Mouse (Mus musculus): ENCODE data around the gene Ppp6r2. TPM values are rescaled to one million over a fixed set of nuclear protein-coding genes. Genes with fewer than 3 reads are reported as not detected.

The Ppp6r2 gene
- polyA plus RNA-seq (2012; fragmentation: generic; extraction: Trizol) = 10 to 100 TPM in 1 of 2 experiments, 1 to 10 TPM in 1; 7.8 to 52.7 TPM

DNA sequence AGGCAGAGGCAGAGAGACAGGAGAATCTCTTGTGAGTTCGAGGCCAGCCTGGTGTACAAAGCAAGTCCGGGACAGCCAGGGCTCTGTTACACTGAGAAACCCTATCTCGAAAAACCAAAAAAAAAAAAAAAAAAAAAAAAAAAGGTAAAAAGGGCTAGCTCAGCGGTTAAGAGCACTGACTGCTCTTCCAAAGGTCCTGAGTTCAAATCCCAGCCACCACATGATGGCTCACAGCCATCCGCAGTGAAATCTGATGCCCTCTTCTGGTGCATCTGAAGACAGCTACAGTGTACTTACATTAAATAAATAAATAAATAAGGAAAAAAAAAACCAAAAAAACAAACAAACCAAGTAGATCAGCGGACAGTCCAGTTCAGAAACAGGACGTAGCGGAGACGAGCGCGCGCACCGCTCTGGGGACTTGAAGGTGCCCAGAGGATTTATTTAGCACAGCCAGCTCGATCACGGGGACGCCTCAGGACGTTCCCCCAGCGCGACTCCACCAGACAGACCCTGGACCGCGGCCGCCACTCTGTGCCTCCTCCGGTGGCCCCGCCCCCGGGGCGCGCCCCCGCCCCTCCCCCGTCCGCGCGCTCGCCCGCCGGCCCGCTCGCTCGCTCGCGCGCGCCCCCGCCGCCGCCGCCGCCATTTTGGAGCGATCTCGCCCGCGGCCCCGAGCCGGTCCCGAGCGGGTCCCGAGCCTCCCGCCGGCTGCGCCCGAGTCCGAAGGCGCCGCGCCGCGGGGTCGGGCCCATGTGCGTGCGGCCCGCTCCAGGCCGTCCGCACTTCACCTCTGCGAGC lies at the start of gene Ppp6r2:
Ppp6r2 (plus strand) TSS at position 639 of the 801 bp plus-strand sequence.

GRCm38 (mm10) chr15:89180571-89181229 lies 30.7 kb upstream of the Ppp6r2 start, which contains the start of gene Plxnb2:
Gene Plxnb2, minus strand, starts transcription at chr15:89180788.

DNA sequence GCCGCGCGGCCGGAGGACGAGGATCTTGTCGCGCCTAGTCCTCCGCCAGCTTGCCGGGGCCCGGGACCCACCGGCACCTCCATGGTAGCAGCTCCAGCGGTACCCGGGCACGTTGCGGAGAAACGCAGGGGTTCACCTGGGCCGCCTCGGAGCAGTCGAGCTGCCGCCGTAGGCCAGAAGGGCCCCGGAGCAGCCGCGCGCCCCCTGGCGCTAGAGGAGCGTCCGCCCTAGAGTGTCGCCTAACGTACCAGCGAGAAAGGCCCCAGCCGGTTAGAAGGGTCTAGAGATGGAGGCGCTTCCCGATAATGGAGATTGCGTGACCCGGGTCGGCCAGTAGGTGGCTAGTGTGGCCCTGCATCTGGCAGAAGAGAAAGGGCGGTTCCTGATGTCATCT lies 15.0 kb upstream of the Ppp6r2 start, which contains the start of gene Dennd6b:
Dennd6b (minus strand) TSS at position 184 of the 394 bp plus-strand sequence.

DNA sequence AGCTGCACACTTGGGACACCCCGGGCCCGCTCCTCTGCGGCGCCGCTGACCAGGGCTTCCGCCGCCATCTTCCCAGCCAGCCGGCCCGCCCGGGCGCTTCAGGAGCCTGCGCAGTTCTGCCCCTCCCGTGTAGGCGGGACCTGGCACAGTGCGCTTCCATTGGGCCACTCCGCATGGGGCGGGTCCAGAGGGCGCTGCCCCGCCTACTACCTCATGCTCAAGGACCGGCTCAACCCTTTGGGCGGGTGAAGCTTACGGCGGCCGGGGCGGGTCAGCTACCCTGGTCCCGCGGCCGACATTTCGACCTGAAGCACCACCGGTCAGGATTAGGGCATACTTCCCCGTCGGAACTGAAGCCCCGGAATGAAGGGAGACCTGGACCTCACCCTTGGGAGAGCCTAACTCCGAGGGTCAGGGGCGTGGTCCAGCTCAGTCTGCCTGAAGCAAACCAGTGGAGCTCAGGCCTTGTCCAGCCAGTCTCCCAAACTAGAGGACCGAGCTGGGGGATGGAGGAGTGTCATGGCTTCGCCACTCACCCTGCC lies 103.9 kb downstream of the Ppp6r2 start, which contains the start of gene Sbf1:
Sbf1 (minus strand) TSS at position 122 of the 542 bp plus-strand sequence.

DNA sequence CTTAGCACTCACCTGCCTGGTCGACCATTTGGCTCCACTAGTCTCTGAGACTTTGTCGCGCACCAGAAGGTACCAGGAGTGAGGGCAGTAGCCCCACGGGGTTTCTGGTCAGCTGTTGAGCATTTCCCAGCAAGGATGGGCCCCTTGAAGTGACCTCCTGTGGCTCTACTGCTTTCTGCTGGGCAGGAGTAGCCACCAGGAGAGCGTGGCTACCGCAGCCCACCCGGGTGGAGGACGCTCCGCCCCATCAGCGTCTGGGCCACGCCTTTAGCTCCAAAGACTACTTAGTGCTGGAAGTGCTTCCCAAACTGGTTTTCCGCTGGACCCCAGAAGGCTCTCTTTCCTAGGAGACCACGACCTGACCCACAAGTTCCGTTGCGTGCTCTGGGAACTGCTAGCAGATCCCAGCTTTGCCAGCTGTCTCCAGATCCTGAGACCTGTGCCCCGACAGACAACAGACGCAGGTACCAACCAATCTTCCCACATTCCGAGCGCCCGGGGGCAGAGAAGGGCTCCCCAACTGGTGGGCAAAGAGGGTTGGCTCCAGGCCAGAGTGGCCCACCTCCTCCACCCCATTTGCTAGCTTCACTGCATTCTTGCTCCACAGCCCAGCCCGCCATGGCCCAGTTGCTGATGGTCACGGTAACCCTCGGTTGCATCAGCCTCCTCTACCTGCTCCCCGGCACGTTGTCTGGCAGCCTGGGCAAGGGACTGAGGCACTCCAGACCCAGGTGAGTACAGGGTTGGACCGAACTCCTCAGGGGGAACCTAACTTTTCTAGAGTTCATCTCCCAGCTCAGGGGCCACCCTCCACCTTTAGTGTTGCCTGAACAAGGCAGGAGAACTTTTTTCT lies 111.5 kb downstream of the Ppp6r2 start, which contains the start of gene Adm2:
Adm2 (plus strand) TSS at position 51 of the 853 bp plus-strand sequence.

DNA sequence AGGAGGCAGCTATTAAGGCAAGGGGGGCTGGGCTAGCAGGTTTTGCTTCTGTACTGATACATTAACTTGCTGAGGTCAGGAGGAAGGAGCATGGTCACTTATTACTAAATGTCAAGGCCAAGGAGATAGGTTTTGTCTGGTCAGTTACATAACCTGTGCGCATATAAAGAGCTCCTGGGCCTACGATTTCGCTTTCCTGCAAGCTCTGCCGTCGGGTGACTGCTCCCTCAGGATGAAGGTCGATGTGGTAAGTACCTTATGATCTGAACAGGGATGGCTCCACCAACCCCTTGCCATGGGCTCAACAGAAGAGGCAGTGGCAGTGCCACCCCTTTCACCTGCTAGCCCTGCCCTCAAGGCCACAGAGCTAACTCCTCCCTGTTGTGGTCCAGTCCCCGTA lies 122.9 kb downstream of the Ppp6r2 start, which contains the start of gene Miox:
Miox (plus strand) TSS at position 128 of the 400 bp plus-strand sequence.

Other genes starting within 250 kb of the Ppp6r2 start
- under 1 TPM; 0.01 to 0.04 TPM for gene Mlc1, start 232.5 kb upstream of the Ppp6r2 start, polyA plus RNA-seq (2012; fragmentation: generic; extraction: Trizol)
- gene Mov10l1, start 228.6 kb upstream of the Ppp6r2 start, polyA plus RNA-seq (2012; fragmentation: generic; extraction: Trizol) = under 1 TPM in 1 of 2 experiments, not detected in 1; 0.01 TPM
- gene Panx2, start 151.8 kb upstream of the Ppp6r2 start, polyA plus RNA-seq (2012; fragmentation: generic; extraction: Trizol) = under 1 TPM in 1 of 2 experiments, not detected in 1; 0.20 TPM
- 10 to 100 TPM; 44.6 to 47.8 TPM for gene Trabd, start 136.4 kb upstream of the Ppp6r2 start, polyA plus RNA-seq (2012; fragmentation: generic; extraction: Trizol)
- gene Selenoo, start 122.5 kb upstream of the Ppp6r2 start, polyA plus RNA-seq (2012; fragmentation: generic; extraction: Trizol) = 10 to 100 TPM; 19.0 to 42.1 TPM
- gene Tubgcp6, start 88.4 kb upstream of the Ppp6r2 start, polyA plus RNA-seq (2012; fragmentation: generic; extraction: Trizol) = 10 to 100 TPM; 12.0 to 17.7 TPM
- gene Hdac10, start 82.9 kb upstream of the Ppp6r2 start, polyA plus RNA-seq (2012; fragmentation: generic; extraction: Trizol) = 10 to 100 TPM; 14.5 to 24.3 TPM
- gene Mapk12, start 70.8 kb upstream of the Ppp6r2 start, polyA plus RNA-seq (2012; fragmentation: generic; extraction: Trizol) = 10 to 100 TPM; 29.5 to 43.6 TPM
- 10 to 100 TPM; 12.4 to 13.6 TPM for gene Mapk11, start 61.9 kb upstream of the Ppp6r2 start, polyA plus RNA-seq (2012; fragmentation: generic; extraction: Trizol)
- gene Plxnb2, start 30.8 kb upstream of the Ppp6r2 start, polyA plus RNA-seq (2012; fragmentation: generic; extraction: Trizol) = 100 to 1,000 TPM; 252 to 448 TPM
- 1 to 10 TPM; 1.6 to 6.5 TPM for gene Dennd6b, start 15.1 kb upstream of the Ppp6r2 start, polyA plus RNA-seq (2012; fragmentation: generic; extraction: Trizol)
- gene Sbf1, start 103.8 kb downstream of the Ppp6r2 start, polyA plus RNA-seq (2012; fragmentation: generic; extraction: Trizol) = 100 to 1,000 TPM; 132 to 134 TPM
- gene Adm2, start 111.2 kb downstream of the Ppp6r2 start, polyA plus RNA-seq (2012; fragmentation: generic; extraction: Trizol) = under 1 TPM; 0.02 to 0.04 TPM
- not detected for gene Miox, start 122.8 kb downstream of the Ppp6r2 start, polyA plus RNA-seq (2012; fragmentation: generic; extraction: Trizol)
- 100 to 1,000 TPM in 1 of 2 experiments, 10 to 100 TPM in 1; 80.9 to 141 TPM for gene Lmf2, start 144.1 kb downstream of the Ppp6r2 start, polyA plus RNA-seq (2012; fragmentation: generic; extraction: Trizol)
- 100 to 1,000 TPM; 197 to 330 TPM for gene Ncaph2, start 144.2 kb downstream of the Ppp6r2 start, polyA plus RNA-seq (2012; fragmentation: generic; extraction: Trizol)
- 10 to 100 TPM; 19.3 to 37.8 TPM for gene Sco2, start 162.3 kb downstream of the Ppp6r2 start, polyA plus RNA-seq (2012; fragmentation: generic; extraction: Trizol)
- gene Tymp, start 165.5 kb downstream of the Ppp6r2 start, polyA plus RNA-seq (2012; fragmentation: generic; extraction: Trizol) = 1 to 10 TPM; 3.0 to 3.1 TPM
- gene Odf3b, start 167.7 kb downstream of the Ppp6r2 start, polyA plus RNA-seq (2012; fragmentation: generic; extraction: Trizol) = under 1 TPM in 1 of 2 experiments, not detected in 1; 0.17 TPM
- gene Klhdc7b, start 173.4 kb downstream of the Ppp6r2 start, polyA plus RNA-seq (2012; fragmentation: generic; extraction: Trizol) = not detected
- gene Syce3, start 198.9 kb downstream of the Ppp6r2 start, polyA plus RNA-seq (2012; fragmentation: generic; extraction: Trizol) = not detected
- 1 to 10 TPM in 1 of 2 experiments, under 1 TPM in 1; 0.13 to 1.8 TPM for gene Cpt1b, start 214.3 kb downstream of the Ppp6r2 start, polyA plus RNA-seq (2012; fragmentation: generic; extraction: Trizol)
- gene C730034F03Rik, start 218.0 kb downstream of the Ppp6r2 start, polyA plus RNA-seq (2012; fragmentation: generic; extraction: Trizol) = 1 to 10 TPM in 1 of 2 experiments, under 1 TPM in 1; 0.19 to 1.8 TPM
- gene Gm44502, start 218.1 kb downstream of the Ppp6r2 start, polyA plus RNA-seq (2012; fragmentation: generic; extraction: Trizol) = under 1 TPM in 1 of 2 experiments, not detected in 1; 0.20 TPM
- 10 to 100 TPM; 28.5 to 71.8 TPM for gene Chkb, start 218.4 kb downstream of the Ppp6r2 start, polyA plus RNA-seq (2012; fragmentation: generic; extraction: Trizol)
- under 1 TPM in 1 of 2 experiments, not detected in 1; 0.06 TPM for gene Mapk8ip2, start 242.4 kb downstream of the Ppp6r2 start, polyA plus RNA-seq (2012; fragmentation: generic; extraction: Trizol)

Measured in C3H10T1/2 (cell line).